In genomic region chr11:83882552-83882951, GRCm38 (mm10) we compare ENCODE assay signal across 8 mouse cellular contexts. TPM values are rescaled to one million over a fixed set of nuclear protein-coding genes. Genes with fewer than 3 reads are reported as not detected.
DNase-seq lines count a peak whose midpoint lies in the region; ATAC-seq lines count a peak whose summit lies in the region.

No protein-coding gene starts in this region.

- ATAC-seq in midbrain, embryonic 14.5 days (ENCODE audit: low FRiP score, low TSS enrichment) = no peak
- ATAC-seq in midbrain, embryonic 15.5 days (replicated peaks) = no peak

- peak; percentile 35 to 36 for DNase-seq in cerebellum, postnatal 10 days
- no peak for DNase-seq in cerebellum, postnatal 4 days (ENCODE audit: low spot score in 2 of 2)
- peak; percentile 17 for DNase-seq in midbrain, embryonic 14.5 days
- peak; percentile 11 for DNase-seq in heart, postnatal 4 days
- DNase-seq in lung, postnatal 4 days = peak; percentile 39 to 80
- no peak for DNase-seq in left cerebral cortex, postnatal 25 days (ENCODE audit: low spot score in 2 of 2)
- no peak for DNase-seq in thymus, adult 18-20 months

- H3K9ac ChIP-seq in midbrain, embryonic 14.5 days (replicated peaks; ENCODE audit: low read length) = no peak overlapping the region
- H3K9ac ChIP-seq in midbrain, embryonic 15.5 days = no peak overlapping the region

- H3K36me3 ChIP-seq in midbrain, embryonic 14.5 days (ENCODE audit: control insufficient read depth, insufficient read depth, low read length) = no peaks in the 10 kb centered on the region
- H3K36me3 ChIP-seq in midbrain, embryonic 15.5 days (replicated peaks) = no peaks in the 10 kb centered on the region

- H3K4me3 ChIP-seq in midbrain, embryonic 14.5 days (replicated peaks; ENCODE audit: low read depth, low read length) = no peak overlapping the region
- no peak overlapping the region for H3K4me3 ChIP-seq in midbrain, embryonic 15.5 days

- no peak overlapping the region for H3K27ac ChIP-seq in midbrain, embryonic 14.5 days (replicated peaks; ENCODE audit: low read depth, low read length)
- no peak overlapping the region for H3K27ac ChIP-seq in midbrain, embryonic 15.5 days

- H3K4me2 ChIP-seq in midbrain, embryonic 14.5 days (ENCODE audit: low read length) = no peak overlapping the region
- no peak overlapping the region for H3K4me2 ChIP-seq in midbrain, embryonic 15.5 days

- no peaks in the 10 kb centered on the region for H3K27me3 ChIP-seq in midbrain, embryonic 14.5 days (ENCODE audit: control insufficient read depth, insufficient read depth, low read length)
- H3K27me3 ChIP-seq in midbrain, embryonic 15.5 days (replicated peaks) = no peaks in the 10 kb centered on the region

- no peaks in the 10 kb centered on the region for H3K4me1 ChIP-seq in midbrain, embryonic 14.5 days (ENCODE audit: control insufficient read depth, insufficient read depth, low read length)
- H3K4me1 ChIP-seq in midbrain, embryonic 15.5 days = no peaks in the 10 kb centered on the region

- 55% methylated on average over 6 of the region's 6 CpGs for WGBS in midbrain, embryonic 14.5 days
- WGBS in midbrain, embryonic 15.5 days = 62% methylated on average over 6 of the region's 6 CpGs

- H3K9me3 ChIP-seq in midbrain, embryonic 14.5 days (ENCODE audit: control insufficient read depth, low read length) = no peaks in the 10 kb centered on the region
- H3K9me3 ChIP-seq in midbrain, embryonic 15.5 days = no peaks in the 10 kb centered on the region

- intact Hi-C loops in left cerebral cortex, postnatal 25 days (cut with DNase I) = no loop called here

RNA-seq across cellular contexts. Expression of gene Hnf1b, which starts 32.7 kb away (rescaled TPM):
- 0.12 TPM in 2 replicates for polyA plus RNA-seq in midbrain, embryonic 14.5 days (2014; fragmentation: Nextera tagmentation; extraction: Ambion mirVana)
- polyA plus RNA-seq in midbrain, embryonic 15.5 days (2015; fragmentation: Nextera tagmentation; extraction: Ambion mirVana) = 0.15 TPM in 1 of 2 replicates, not detected in the other
- total RNA-seq in heart, postnatal 4 days (2021) = not detected
- under 1 TPM; 0.18 to 0.30 TPM for total RNA-seq in left cerebral cortex, postnatal 25 days (2021)

RNA-seq across cellular contexts. Expression of gene Ddx52, which starts 59.3 kb away (rescaled TPM):
- polyA plus RNA-seq in midbrain, embryonic 14.5 days (2014; fragmentation: Nextera tagmentation; extraction: Ambion mirVana) = 22.5 and 28.8 TPM in 2 replicates
- 21.5 and 22.7 TPM in 2 replicates for polyA plus RNA-seq in midbrain, embryonic 15.5 days (2015; fragmentation: Nextera tagmentation; extraction: Ambion mirVana)
- total RNA-seq in heart, postnatal 4 days (2021) = 10 to 100 TPM; 13.4 to 14.0 TPM
- 10 to 100 TPM; 12.5 to 13.7 TPM for total RNA-seq in left cerebral cortex, postnatal 25 days (2021)

Comparison
In these comparisons a context has a peak if more than half of its experiments do, and no peak if none do; other contexts are left out.
1. DNase-seq: peak in cerebellum, postnatal 10 days (2 of 2), midbrain, embryonic 14.5 days (single experiment), heart, postnatal 4 days (single experiment) and lung, postnatal 4 days (2 of 2); none in cerebellum, postnatal 4 days (0 of 2), left cerebral cortex, postnatal 25 days (0 of 2) and thymus, adult 18-20 months (0 of 2).